Mouse (Mus musculus) kidney, postnatal 10 days (tissue): ENCODE measurements around the gene Vax2.

ENCODE experiments used
- DNase-seq: peaks from one replicate; pipeline ENCODE4 v3.0.0; 2021; ENCODE audit warnings: mixed read lengths

The Vax2 gene

GRCm38 (mm10) chr6:83768485-83768884 is 57.4 kb downstream of the Vax2 start:
- DNase-seq, result no peak

GRCm38 (mm10) chr6:83774126-83774525 is 63.1 kb downstream of the Vax2 start:
- DNase-seq, result no peak

- DNase-seq, result peak; percentile 34
Measured at GRCm38 (mm10) chr6:83774781-83775563, 63.9 kb downstream of the Vax2 start.

- peak; percentile 94 for DNase-seq
Measured at GRCm38 (mm10) chr6:83775638-83776293, 64.7 kb downstream of the Vax2 start, which contains the start of gene Tex261. TSS of gene Tex261 (minus strand) at chr6:83775813.

- DNase-seq, result no peak
Measured at GRCm38 (mm10) chr6:83778306-83778705, 67.2 kb downstream of the Vax2 start.

GRCm38 (mm10) chr6:83779026-83779425 is 68.0 kb downstream of the Vax2 start:
- peak; percentile 73 for DNase-seq

GRCm38 (mm10) chr6:83786426-83786825 is 75.4 kb downstream of the Vax2 start:
- no peak for DNase-seq
